Mouse (Mus musculus) gastrocnemius, adult 2 months (tissue): ENCODE results near the gene Rps27rt. TPM values are rescaled to one million over a fixed set of nuclear protein-coding genes. Genes with fewer than 3 reads are reported as not detected.
"Not testable (repeated sequence)": the region's sequence is repeated elsewhere in the genome, so short reads cannot be mapped to it uniquely, and the experiment has no call there.

Experiments
- DNase-seq: peaks from one replicate; pipeline ENCODE4 v3.0.0; 2022
- H3K27ac ChIP-seq: fragments of 200-600 bp; 2 replicates; pipeline ENCODE4 v1.8.1; 2022; ENCODE audit warnings: mild to moderate bottlenecking
- H3K4me3 ChIP-seq: fragments of 200-600 bp; 2 replicates; pipeline ENCODE4 v1.8.1; 2022; ENCODE audit warnings: mild to moderate bottlenecking, moderate library complexity
- CTCF ChIP-seq: fragments of 200-600 bp; IDR thresholded peaks from 2 replicates; pipeline ENCODE4 v1.8.1; 2022; ENCODE audit warnings: antibody characterized with exemption, mild to moderate bottlenecking, moderate library complexity
- intact Hi-C: fragments of 180-260 bp; cut with DNase I; formaldehyde crosslinking; loops from one replicate; pipeline ENCODE4 v1.15.1; 2025
- long read RNA-seq, 2 experiments: library from polyadenylated mRNA; stranded (forward); transcript quantifications; one replicate each; pipeline ENCODE4 v2.0.0; 2021
- total RNA-seq, 2 experiments: library from RNA; stranded (reverse); gene quantifications; 2 replicates each; pipeline ENCODE4 v1.2.3; 2021

Gene Rps27rt
- 10 to 100 TPM; 34.1 to 35.4 TPM for total RNA-seq
- long read RNA-seq, experiment 1, transcript Rps27rt-201 (1 exons, 374 nt) = major isoform, 43 of 43 reads
- long read RNA-seq, experiment 1, partial matches to known transcripts = 0 of 43 reads
- long read RNA-seq, experiment 1, other reads (novel, unspliced or antisense) = 0 of 43 reads
- long read RNA-seq, experiment 2, transcript Rps27rt-201 (1 exons, 374 nt) = major isoform, 64 of 64 reads
- long read RNA-seq, experiment 2, partial matches to known transcripts = 0 of 64 reads
- long read RNA-seq, experiment 2, other reads (novel, unspliced or antisense) = 0 of 64 reads

DNA sequence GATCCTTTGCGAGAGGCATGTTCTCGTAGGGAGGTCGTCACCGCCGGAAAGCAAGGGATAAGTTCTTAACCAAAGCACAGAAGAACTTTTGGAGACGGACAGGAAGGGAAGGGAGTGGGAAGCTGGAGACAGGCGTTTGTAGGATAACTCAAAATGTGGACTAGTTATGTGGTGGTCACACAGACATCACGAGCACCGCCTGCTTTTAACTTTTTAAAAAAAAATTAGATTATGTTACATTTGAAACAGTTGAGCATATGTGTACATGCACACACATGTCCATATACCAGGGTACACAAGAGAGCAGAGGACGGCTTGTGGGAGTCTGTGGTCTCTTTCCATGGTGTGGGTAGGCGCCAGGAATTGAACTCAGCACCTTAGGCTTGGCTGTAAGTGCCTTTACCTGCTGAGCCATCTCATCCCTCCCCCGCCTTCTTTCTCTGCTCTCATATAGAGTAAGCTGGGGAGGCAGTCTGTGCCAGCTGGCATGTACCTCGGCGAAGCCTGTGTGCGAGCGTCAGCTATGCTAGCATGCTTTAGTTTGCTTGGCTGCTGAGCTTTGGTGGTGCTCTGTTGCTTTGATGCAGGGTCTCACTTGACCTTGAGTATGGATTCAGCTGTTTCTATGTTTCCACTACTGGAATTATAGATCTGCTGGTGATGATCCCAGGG lies at the start of gene Rps27rt:
Gene Rps27rt, minus strand, starts transcription at position 51 of the 672 bp plus-strand sequence.
- no peak for TF ChIP-seq CTCF
- no peak for DNase-seq
- H3K27ac ChIP-seq = no peak within 1 kb of the TSS
- intact Hi-C loops = no loop called here
- H3K4me3 ChIP-seq = no peak within 1 kb of the TSS

GRCm38 (mm10) chr9:115031046-115031445 lies 48.5 kb upstream of the Rps27rt start:
- H3K4me3 ChIP-seq, intact Hi-C loops, DNase-seq, H3K27ac ChIP-seq: not testable (repeated sequence)

DNA sequence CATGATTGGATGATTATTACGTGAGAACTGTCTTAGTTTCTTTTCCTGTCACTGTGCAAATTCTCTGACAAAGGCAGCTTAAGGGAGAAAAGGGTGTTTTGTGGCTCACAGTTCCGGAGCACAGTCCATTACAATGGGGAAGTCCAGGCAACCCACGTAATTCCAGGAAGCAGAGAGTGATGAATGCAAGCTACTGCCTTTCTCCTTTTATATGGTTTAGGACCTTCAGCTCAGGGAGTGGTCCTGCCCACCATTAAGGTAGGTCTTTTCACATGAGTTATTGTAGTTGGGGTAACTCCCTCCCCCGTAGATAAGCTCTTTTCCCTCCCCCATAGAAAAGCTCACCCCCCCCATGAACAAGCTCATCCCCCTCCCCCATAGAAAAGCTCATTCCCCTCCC lies 48.0 kb upstream of the Rps27rt start:
- Histone ChIP-seq H3K27ac (no peak overlapping the region), H3K4me3 (no peak overlapping the region)
- no peak for TF ChIP-seq CTCF
- DNase-seq = no peak
- intact Hi-C loops = no loop called here

GRCm38 (mm10) chr9:115029307-115029706 lies 46.8 kb upstream of the Rps27rt start:
- Histone ChIP-seq H3K4me3 (no peak overlapping the region), H3K27ac (no peak overlapping the region)
- intact Hi-C loops = no loop called here
- no peak for TF ChIP-seq CTCF
- no peak for DNase-seq

GRCm38 (mm10) chr9:115023708-115024383 lies 41.3 kb upstream of the Rps27rt start:
- no peak for TF ChIP-seq CTCF
- DNase-seq = peak; percentile 76
- Histone ChIP-seq H3K4me3 (peak overlapping the region; percentile 43; the same call in 1 of the 2 replicates), H3K27ac (peak overlapping the region; percentile 68)
- intact Hi-C loops = no loop called here

DNA sequence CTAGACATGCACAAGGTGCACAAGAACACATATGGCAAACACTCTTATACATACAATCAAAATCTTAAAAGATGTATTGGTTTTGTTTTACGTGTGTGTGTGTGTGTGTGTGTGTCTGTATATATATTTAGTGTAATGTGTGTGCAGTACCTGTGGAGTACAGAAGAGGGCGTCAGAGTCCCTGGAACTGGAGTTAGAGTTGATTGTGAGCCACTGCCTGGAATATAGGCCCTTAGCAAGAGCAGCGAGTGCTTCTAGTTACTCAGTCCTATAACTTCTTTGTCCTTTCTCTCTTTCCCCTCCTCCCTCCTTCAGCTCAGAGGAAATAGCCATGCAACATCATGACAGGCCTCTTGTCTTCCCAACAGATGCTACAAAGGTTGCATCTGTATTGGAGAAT lies 40.6 kb upstream of the Rps27rt start:
- Histone ChIP-seq H3K27ac (no peak overlapping the region), H3K4me3 (no peak overlapping the region)
- TF ChIP-seq CTCF = no peak
- intact Hi-C loops = no loop called here
- no peak for DNase-seq

GRCm38 (mm10) chr9:115021419-115021818 lies 38.9 kb upstream of the Rps27rt start:
- TF ChIP-seq CTCF = no peak
- no peak overlapping the region for H3K4me3 ChIP-seq
- intact Hi-C loops = no loop called here
- no peak overlapping the region for H3K27ac ChIP-seq
- no peak for DNase-seq

DNA sequence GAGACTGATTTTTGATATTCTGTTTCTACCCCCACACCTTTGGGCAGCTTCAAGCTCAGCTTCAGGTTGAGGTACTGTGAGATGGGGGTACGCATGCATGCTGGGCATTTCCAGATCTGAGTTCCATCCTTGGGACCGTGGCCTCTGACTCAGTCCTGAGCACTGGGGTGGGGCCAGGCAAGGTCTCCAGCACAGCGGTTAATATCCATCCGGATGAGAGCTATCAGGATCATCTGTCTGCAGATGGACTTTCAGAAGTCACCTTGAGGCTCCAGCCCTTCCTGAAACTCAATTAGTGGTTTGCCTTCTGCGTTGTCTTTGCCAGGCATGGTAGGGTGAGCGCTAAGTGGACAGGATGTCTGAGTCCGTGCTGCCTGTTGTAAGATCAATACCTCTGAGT lies 37.6 kb upstream of the Rps27rt start:
- intact Hi-C loops = no loop called here
- H3K4me3 ChIP-seq = no peak overlapping the region
- no peak for TF ChIP-seq CTCF
- DNase-seq = no peak
- H3K27ac ChIP-seq = no peak overlapping the region; the same call in 1 of the 2 replicates

- intact Hi-C loops = no loop called here
Observed at GRCm38 (mm10) chr9:115012367-115012766, 29.8 kb upstream of the Rps27rt start.

DNA sequence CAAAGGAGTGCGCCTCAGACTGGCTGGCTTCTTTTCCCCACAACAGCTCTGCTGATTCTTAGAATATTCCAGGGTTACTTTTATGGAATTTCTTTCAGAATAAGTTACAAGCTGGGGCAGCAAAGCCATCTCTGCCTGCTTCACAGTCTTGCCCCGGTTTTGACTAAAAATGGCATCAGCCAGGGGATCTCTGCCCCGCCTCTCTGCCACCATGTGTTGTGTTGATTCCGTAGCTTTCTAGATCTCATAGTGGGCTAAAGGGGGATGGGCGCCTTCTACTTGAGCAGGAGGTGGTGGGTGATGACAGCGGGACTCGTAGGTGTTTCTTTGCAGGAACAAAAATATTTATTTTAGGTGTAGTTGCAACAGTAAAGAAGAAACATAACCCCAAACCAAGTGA lies 25.7 kb upstream of the Rps27rt start:
- peak overlapping the region; percentile 40; the same call in 1 of the 2 replicates for H3K27ac ChIP-seq
- DNase-seq = no peak
- intact Hi-C loops = no loop called here

More at GRCm38 (mm10) chr9:115012367-115012766, 29.8 kb upstream of the Rps27rt start:
- Histone ChIP-seq H3K4me3 (no peak overlapping the region), H3K27ac (no peak overlapping the region)
- no peak for TF ChIP-seq CTCF
- DNase-seq = no peak

DNA sequence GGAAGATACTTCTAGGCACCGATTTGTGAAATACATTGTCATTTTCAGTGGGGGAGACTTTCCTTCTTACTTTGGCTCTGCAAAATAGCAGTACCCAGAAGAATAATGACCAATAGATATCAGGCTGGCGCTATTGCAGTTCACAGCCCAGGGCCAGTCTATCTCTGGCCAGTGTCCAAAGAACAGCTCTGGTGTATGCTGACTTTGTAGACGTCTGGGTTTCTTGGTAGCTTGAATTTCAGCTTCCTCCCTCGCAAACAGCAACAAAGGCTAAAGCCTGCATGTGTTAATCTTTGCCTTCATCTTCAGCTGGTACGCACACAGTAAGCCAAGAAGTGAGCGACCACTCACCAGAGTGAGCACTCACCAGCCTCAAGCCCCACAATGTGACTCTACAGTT lies 25.2 kb upstream of the Rps27rt start:
- TF ChIP-seq CTCF = no peak
- Histone ChIP-seq H3K27ac (peak overlapping the region; percentile 40; the same call in 1 of the 2 replicates), H3K4me3 (no peak overlapping the region)
- intact Hi-C loops = no loop called here
- DNase-seq = no peak

More for the DNA sequence above, 25.7 kb upstream of the Rps27rt start:
- no peak overlapping the region for H3K4me3 ChIP-seq
- no peak for TF ChIP-seq CTCF

DNA sequence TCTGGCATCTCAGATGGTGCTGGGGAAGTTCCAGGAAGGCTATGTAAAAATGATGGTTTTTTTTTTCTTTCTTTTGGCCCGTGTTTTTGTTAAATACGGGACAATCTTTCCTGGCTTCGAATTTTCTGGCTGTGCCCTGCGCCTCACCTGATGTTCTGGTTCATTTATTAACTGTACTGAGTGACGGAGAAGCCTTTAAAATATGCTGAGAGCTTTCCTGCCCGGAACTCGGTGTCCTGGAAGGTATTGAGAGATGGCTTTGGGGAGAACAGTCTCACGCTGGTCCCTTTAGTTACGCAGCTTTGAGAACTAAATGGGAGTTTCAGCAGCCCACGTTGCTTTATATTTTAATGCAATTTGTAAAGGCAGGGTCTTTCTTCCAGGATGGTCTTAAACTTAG lies 22.9 kb upstream of the Rps27rt start:
- intact Hi-C loops = no loop called here
- no peak overlapping the region for H3K27ac ChIP-seq
- H3K4me3 ChIP-seq = no peak overlapping the region
- TF ChIP-seq CTCF = no peak
- no peak for DNase-seq

GRCm38 (mm10) chr9:114999771-115000146 lies 17.2 kb upstream of the Rps27rt start:
- no peak overlapping the region for H3K4me3 ChIP-seq
- no peak for DNase-seq
- TF ChIP-seq CTCF = no peak
- intact Hi-C loops = no loop called here
- H3K27ac ChIP-seq = no peak overlapping the region
